Mouse (Mus musculus) cerebellum, adult 9-11 months (tissue): ENCODE data around the gene Tnfrsf13c.

ENCODE experiments used
- DNase-seq: peaks from one replicate; pipeline ENCODE4 v3.0.0; 2022

Gene Tnfrsf13c

GRCm38 (mm10) chr15:82181131-82181530 lies 43.0 kb downstream of the Tnfrsf13c start:
- DNase-seq, result no peak

- no peak for DNase-seq
These were observed 46.4 kb downstream of the Tnfrsf13c start for GRCm38 (mm10) chr15:82177743-82178290.

- DNase-seq, result no peak
These were observed 49.1 kb downstream of the Tnfrsf13c start for GRCm38 (mm10) chr15:82175091-82175490.

- peak; percentile 80 for DNase-seq
These were observed 51.5 kb downstream of the Tnfrsf13c start for GRCm38 (mm10) chr15:82172648-82173047.
